Mouse (Mus musculus) cerebellum, adult 2 months (tissue): Measurements from ENCODE around the gene Apoc2.

Source experiments
- CTCF ChIP-seq: fragments of 200-500 bp; IDR thresholded peaks from 2 replicates; pipeline ENCODE4 v1.5.1; 2011; ENCODE audit warnings: low read depth, mild to moderate bottlenecking, control low read depth, low read length, moderate library complexity, borderline replicate concordance; ENCODE audit not compliant: insufficient read depth
- POLR2A ChIP-seq: fragments of 200-500 bp; IDR thresholded peaks from 2 replicates; pipeline ENCODE4 v1.6.1; 2011; ENCODE audit warnings: low read length, control low read depth, borderline replicate concordance; ENCODE audit not compliant: insufficient read depth

DNA sequence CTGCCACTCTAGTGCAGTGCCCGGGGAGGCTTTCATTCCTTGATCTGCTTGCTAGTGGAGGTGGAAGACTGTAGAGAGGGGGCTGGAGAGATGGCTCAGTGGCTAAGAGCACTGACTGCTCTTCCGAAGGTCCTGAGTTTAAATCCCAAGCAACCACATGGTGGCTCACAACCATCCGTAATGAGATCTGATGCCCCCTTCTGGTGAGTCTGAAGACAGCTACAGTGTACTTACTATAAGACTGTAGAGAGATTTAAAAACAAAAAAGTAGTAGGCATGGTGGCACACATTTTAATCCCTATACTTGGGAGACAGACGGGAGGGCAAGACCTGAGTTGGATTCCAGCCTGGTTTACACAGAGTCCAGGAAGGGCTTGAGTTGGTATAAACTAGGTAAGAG is 34.7 kb upstream of the Apoc2 start:
- TF ChIP-seq CTCF (no peak; the same call in 1 of the 2 replicates), POLR2A (no peak)
